Mouse (Mus musculus): ENCODE measurements around the gene Tspan1. TPM values are rescaled to one million over a fixed set of nuclear protein-coding genes. Genes with fewer than 3 reads are reported as not detected.

Gene Tspan1
- polyA plus RNA-seq (2017; shearing (Covaris generic)) = not detected

GRCm38 (mm10) chr4:116167404-116167803 lies at the start of gene Tspan1:
Gene Tspan1, minus strand, starts transcription at chr4:116167601.

GRCm38 (mm10) chr4:116173072-116173471 lies 5.7 kb upstream of the Tspan1 start, which contains the start of the genes 1700042G07Rik and Gm49337:
Gene 1700042G07Rik, plus strand, starts transcription at chr4:116173372.
Gene Gm49337, plus strand, starts transcription at chr4:116173384.

DNA sequence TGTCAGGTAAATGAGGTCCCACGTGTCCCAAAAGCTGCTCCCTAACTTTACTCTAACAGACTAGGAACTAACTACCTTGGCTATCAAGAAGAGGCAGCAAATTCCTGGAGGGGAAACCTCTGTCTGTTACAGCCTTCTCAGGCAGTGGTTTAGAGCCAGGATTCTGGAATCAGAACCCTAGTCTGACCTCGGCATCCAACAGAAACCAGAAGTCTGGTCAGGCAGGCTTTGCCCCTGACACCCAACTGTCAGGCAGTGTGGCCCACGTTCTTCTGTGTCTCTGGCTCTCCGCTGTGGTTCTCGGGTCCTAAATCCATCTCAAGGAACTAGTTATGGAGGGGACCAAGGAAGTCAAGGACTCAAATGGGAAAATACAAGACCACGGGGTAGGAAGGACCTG lies 16.2 kb downstream of the Tspan1 start, which contains the start of gene Lurap1:
Gene Lurap1, minus strand, starts transcription at position 101 of the 400 bp plus-strand sequence.

GRCm38 (mm10) chr4:116123602-116124519 lies 43.5 kb downstream of the Tspan1 start, which contains the start of the genes Rad54l and Pomgnt1:
Gene Rad54l, minus strand, starts transcription at chr4:116123690.
Gene Pomgnt1, plus strand, starts transcription at chr4:116123840.

Other genes with a start within 250 kb of the Tspan1 start
- not detected for gene Dmbx1, start 227.7 kb downstream of the Tspan1 start, polyA plus RNA-seq (2017; shearing (Covaris generic))
- 130 TPM for gene Faah, start 149.7 kb downstream of the Tspan1 start, polyA plus RNA-seq (2017; shearing (Covaris generic))
- 34.9 TPM for gene Nsun4, start 113.7 kb downstream of the Tspan1 start, polyA plus RNA-seq (2017; shearing (Covaris generic))
- gene Uqcrh, start 92.5 kb downstream of the Tspan1 start, polyA plus RNA-seq (2017; shearing (Covaris generic)) = 446 TPM
- gene Lrrc41, start 92.3 kb downstream of the Tspan1 start, polyA plus RNA-seq (2017; shearing (Covaris generic)) = 40.3 TPM
- 2.9 TPM for gene Rad54l, start 43.9 kb downstream of the Tspan1 start, polyA plus RNA-seq (2017; shearing (Covaris generic))
- gene Pomgnt1, start 43.8 kb downstream of the Tspan1 start, polyA plus RNA-seq (2017; shearing (Covaris generic)) = 53.9 TPM
- gene Lurap1, start 16.3 kb downstream of the Tspan1 start, polyA plus RNA-seq (2017; shearing (Covaris generic)) = 0.17 TPM
- not detected for gene 1700042G07Rik, start 5.8 kb upstream of the Tspan1 start, polyA plus RNA-seq (2017; shearing (Covaris generic))
- not detected for gene Gm49337, start 5.8 kb upstream of the Tspan1 start, polyA plus RNA-seq (2017; shearing (Covaris generic))
- 5.7 TPM for gene Pik3r3, start 54.0 kb upstream of the Tspan1 start, polyA plus RNA-seq (2017; shearing (Covaris generic))

All from CD4-positive, CD25-positive, alpha-beta regulatory T cell (primary cell).